Mouse (Mus musculus) spleen, postnatal 14 days (tissue): ENCODE results near the gene Capn6.

Source experiments
- DNase-seq, 2 experiments: peaks; one replicate each; pipeline ENCODE4 v3.0.0; 2021 to 2022; ENCODE audit warnings: low spot score in 2 of 2

The Capn6 gene

DNA sequence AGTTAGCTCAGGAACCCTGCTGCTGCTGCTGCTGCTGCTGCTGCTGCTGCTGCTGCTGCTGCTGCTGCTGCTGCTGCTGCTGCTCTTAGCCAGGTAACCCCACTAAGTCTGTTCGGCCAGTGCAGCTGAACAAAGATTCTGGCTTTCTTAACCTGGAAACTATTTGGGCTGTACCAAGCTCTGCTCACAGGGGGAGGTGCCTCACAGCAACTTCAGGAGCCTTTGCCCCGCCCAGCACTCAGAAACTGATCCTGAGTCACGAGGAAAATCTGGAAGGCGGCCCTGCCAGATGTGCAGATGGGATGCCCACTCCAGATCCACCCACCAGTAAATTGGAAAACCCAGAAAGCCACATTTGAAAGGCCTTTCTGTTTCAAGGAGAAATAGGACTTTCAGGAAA, at the start of gene Capn6:
Gene Capn6 (minus strand): TSS at position 203 of the 400 bp plus-strand sequence.
- DNase-seq: no peak

DNA sequence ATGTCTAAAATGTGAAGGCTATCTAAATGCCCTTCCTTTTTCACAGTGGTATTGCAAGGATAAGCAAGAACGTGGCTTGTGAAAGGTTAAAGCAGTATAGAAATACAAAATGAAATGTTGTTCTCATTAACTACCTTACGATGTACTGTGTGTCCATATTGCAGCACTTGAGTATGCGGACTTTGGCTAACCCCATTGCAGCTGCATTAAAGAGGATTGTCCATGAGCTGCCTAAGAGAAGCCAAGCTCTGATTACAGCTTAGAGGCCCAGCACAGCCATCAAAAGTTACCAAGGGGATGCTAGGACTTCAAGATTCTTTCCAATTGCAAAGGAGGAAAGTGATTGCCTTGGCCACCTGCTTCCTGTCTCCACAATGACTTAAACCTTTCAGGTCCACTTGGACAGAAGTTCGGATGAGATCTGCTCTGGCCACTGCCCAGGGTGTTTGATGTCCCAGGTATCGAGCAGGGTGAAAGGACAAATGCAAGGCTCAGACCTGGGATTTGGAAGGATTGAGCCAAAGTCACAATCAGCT, 40.0 kb upstream of the Capn6 start:
- no peak for DNase-seq

DNA sequence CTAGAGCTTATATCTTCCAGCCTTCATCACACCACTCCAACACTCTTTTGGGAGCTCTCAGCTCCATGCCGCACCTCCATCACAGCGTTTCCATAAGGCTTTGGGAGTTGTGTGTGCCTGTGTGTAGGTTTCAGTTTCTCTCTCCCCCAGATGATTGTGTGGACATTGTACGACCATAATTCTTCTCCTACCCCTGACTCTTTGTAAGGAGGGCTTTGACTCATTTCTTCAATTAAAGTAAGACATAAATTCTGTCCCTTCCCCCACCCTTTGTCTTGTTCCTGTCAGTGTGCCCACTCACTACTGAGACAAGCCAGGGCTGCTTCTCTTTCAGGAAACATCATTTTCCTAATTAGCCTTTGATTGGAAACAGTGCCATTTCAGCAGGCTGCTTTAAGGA, 24.1 kb upstream of the Capn6 start:
- DNase-seq: no peak

GRCm38 (mm10) chrX:143849969-143850368, 22.8 kb upstream of the Capn6 start:
- no peak for DNase-seq

DNA sequence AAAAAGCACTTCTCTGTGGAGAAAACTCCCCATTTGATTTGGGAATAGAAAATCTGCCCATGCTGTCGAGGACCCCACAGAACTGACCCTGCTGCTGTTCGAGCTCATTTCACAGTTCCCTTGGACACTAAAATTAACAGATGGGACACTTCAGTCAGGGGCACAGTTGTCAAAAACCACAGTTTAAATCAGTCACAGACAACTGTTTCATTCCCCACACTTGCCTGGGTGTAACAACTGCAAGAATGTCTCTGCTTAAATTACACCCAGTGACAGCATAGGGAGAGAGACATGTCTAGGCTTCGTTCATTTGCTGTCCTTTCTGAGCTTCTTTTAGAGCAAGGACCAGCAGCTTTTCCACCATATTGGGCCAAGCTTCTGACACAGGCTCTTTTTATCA, 19.4 kb upstream of the Capn6 start:
- DNase-seq: no peak

GRCm38 (mm10) chrX:143826521-143826920, 693 bp downstream of the Capn6 start:
- no peak for DNase-seq

DNA sequence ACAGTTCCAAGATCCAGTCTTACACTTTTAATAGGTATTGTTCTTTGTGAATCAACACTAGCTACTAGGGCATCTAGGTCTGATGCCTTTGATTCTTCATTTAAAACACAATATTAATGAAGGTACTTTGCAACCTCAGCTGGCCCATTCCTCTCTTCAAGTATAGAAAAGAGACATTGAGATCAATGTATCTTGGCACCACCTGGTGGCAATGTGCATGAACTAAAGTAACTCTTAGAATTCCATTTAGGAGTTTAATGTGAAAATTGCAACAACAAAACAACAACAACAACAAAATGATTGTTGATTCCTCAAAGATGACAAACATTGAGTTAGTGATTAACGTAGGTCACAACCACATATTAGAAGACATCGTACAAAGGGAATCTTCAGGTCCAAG, 8.3 kb downstream of the Capn6 start:
- DNase-seq: no peak

GRCm38 (mm10) chrX:143815948-143816347, 11.3 kb downstream of the Capn6 start:
- DNase-seq: no peak

GRCm38 (mm10) chrX:143762556-143762955, 64.7 kb downstream of the Capn6 start:
- DNase-seq: no peak
